Mouse (Mus musculus): ENCODE measurements around the gene C2cd6.

DNA sequence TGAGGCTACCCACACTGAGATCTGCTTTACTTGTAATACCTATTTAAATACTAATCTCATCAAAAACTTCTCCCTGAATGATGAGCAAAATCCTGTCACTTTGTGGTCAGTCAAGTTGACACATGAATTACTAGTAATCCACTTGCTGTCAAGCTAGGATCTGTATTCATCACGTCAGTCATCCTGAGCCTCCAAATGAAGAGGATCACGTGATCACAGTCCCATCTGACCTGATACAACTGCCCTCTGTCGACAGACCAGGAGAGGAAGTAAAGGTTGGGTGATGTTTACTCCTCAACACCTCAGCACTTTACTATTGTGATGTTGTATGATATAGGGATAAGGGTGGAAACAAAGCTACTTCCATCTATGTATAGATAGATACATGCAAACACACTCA is 31.0 kb downstream of the C2cd6 start:
- no peak for TF ChIP-seq CTCF (IDR thresholded peaks at IDR 0.05; ENCODE audit: low read depth)
- TF ChIP-seq EP300 (IDR thresholded peaks at IDR 0.05; ENCODE audit: low read depth) = no peak
